Mouse (Mus musculus): ENCODE measurements around the gene Gm10340.
"Not testable (repeated sequence)": the region's sequence is repeated elsewhere in the genome, so short reads cannot be mapped to it uniquely, and the experiment has no call there.

Gene Gm10340

GRCm38 (mm10) chr14:3133697-3134096 is at the start of gene Gm10340:
Gene Gm10340 (plus strand): TSS chr14:3133997.
- not testable (repeated sequence) for DNase-seq

DNA sequence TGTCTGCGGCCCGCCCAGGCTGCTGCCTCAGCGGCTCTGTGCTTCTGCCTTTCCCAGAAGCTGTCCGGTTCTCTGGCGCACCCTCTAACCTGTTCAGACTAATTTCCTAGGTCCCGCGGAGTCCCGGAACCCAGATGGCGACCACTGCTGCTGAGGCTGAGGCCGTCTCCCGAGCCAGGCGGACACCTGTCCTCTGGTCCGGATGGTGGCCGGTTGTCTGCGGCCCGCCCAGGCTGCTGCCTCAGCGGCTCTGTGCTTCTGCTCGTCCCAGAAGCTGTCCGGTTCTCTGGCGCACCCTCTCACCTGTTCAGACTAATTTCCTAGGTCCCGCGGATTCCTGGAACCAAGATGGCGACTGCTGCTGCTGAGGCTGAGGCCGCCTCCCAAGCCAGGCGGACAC is 17.7 kb upstream of the Gm10340 start:
- peak; percentile 8 for DNase-seq

DNA sequence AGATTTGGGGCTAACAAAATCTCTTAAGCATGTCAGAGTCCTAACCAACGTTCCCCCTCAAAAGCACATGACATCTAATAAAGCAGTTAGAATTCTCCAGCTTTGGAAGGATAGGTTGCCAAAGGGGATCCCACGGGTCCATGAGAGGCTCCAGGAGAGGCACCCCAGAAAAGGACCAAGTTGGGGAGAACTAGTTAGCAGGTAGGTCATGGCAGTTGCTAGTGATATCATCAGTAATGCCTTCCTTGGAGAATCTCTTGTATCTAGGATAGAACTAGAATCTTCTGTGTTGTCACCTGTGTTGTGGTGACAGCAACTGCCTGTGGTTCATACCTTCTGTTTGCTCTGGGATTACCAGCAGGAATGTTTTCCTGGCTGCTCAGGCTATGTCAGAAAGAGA is 54.2 kb downstream of the Gm10340 start, which contains the start of gene Gm5795:
Gm5795 (plus strand) TSS at position 301 of the 400 bp plus-strand sequence.
- not testable (repeated sequence) for DNase-seq
